Mouse (Mus musculus) inflammation-experienced regulatory T-cells, adult 16 weeks (primary cell): ENCODE measurements around the gene Qk. TPM values are rescaled to one million over a fixed set of nuclear protein-coding genes. Genes with fewer than 3 reads are reported as not detected.

Experiments
- polyA plus RNA-seq: library from polyadenylated mRNA; unstranded; fragments of 100-300 nt; shearing (Covaris generic); gene quantifications from one replicate; pipeline ENCODE4 v1.2.1, GENCODE M21; 2017

Qk gene
- polyA plus RNA-seq: 4.1 TPM

GRCm38 (mm10) chr17:10319685-10320455, at the start of gene Qk:
Gene Qk (minus strand): TSS chr17:10319854.

